8 mouse cellular contexts compared by ENCODE assay signal in the genomic region with DNA sequence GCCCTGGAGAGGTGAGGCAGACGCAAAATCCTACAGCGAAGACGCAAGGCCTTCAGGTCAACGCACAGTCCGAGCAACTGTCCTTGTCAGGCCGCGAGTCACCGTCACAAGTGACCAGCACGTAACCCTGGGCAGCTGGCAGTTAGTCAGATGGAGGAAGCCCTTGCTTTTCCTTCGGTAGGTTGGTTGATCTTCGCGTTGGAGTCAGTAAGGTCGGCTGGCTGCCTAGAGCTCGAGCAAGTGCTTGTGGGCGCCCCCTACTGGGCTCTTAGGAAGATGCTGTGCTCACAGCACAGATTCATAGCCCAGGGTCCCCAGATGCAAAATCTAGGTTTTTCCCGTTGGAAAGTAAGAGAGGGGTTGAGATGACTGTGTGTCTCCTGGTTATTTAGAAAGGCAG. TPM values are rescaled to one million over a fixed set of nuclear protein-coding genes. Genes with fewer than 3 reads are reported as not detected.
DNase-seq lines count a peak whose midpoint lies in the region; ATAC-seq and TF ChIP-seq lines count a peak whose summit lies in the region.

No protein-coding gene starts in this region.

- H3K36me3 ChIP-seq in forebrain, embryonic 16.5 days (ENCODE audit: control insufficient read depth, insufficient read depth): no peaks in the 10 kb centered on the region
- H3K36me3 ChIP-seq in hindbrain, embryonic 12.5 days: no peaks in the 10 kb centered on the region

- CTCF ChIA-PET in Patski (lab: Charles Lee): interaction anchor here (1.1 to 1.7 kb wide), 2 partner anchors 17 to 37 kb away, joined by 3 to 4 read pairs; no protein-coding TSS in a partner anchor

- peaks cover 11% of the 10 kb centered on the region for H3K27me3 ChIP-seq in Patski
- H3K27me3 ChIP-seq in forebrain, embryonic 16.5 days (replicated peaks; ENCODE audit: control insufficient read depth, insufficient read depth, low read length): no peaks in the 10 kb centered on the region
- peaks cover 23% of the 10 kb centered on the region for H3K27me3 ChIP-seq in hindbrain, embryonic 12.5 days

- H3K9ac ChIP-seq in forebrain, embryonic 16.5 days (replicated peaks; ENCODE audit: low read depth, low read length): no peak overlapping the region
- H3K9ac ChIP-seq in hindbrain, embryonic 12.5 days: no peak overlapping the region

- TF ChIP-seq CTCF in Patski (IDR thresholded peaks at IDR 0.05): peak; percentile 92

- H3K27ac ChIP-seq in forebrain, embryonic 16.5 days (ENCODE audit: low read length): no peak overlapping the region
- no peak overlapping the region for H3K27ac ChIP-seq in hindbrain, embryonic 12.5 days

- ATAC-seq in Patski: no peak
- peak; percentile 36; the same call in 1 of the 2 replicates for ATAC-seq in forebrain, embryonic 16.5 days
- no peak for ATAC-seq in hindbrain, embryonic 12.5 days (ENCODE audit: low FRiP score)

- H3K4me2 ChIP-seq in forebrain, embryonic 16.5 days (ENCODE audit: low read length): peak overlapping the region; percentile 35
- peak overlapping the region; percentile 44 for H3K4me2 ChIP-seq in hindbrain, embryonic 12.5 days (replicated peaks)

- 12% methylated on average over 16 of the region's 16 CpGs for WGBS in forebrain, embryonic 16.5 days
- WGBS in hindbrain, embryonic 12.5 days: 13% methylated on average over 16 of the region's 16 CpGs

- peaks cover 8% of the 10 kb centered on the region for H3K4me1 ChIP-seq in forebrain, embryonic 16.5 days (replicated peaks; ENCODE audit: control insufficient read depth, insufficient read depth, low read length)
- peaks cover 6% of the 10 kb centered on the region for H3K4me1 ChIP-seq in hindbrain, embryonic 12.5 days

- no peak for DNase-seq in Patski (ENCODE audit: low read depth, low spot score)
- DNase-seq in cerebellum, adult 18-20 months: peak; percentile 81 to 90
- peak; percentile 77 to 83 for DNase-seq in layer of hippocampus, postnatal 10 days (ENCODE audit: low spot score in 2 of 2)
- peak; percentile 59 for DNase-seq in lung, postnatal 25 days (ENCODE audit: low spot score)
- DNase-seq in retina, postnatal 1 day: peak; percentile 86
- peak; percentile 72 for DNase-seq in urinary bladder, postnatal 14 days (ENCODE audit: low spot score)

- H3K9me3 ChIP-seq in forebrain, embryonic 16.5 days (ENCODE audit: control insufficient read depth, low read length): no peaks in the 10 kb centered on the region
- no peaks in the 10 kb centered on the region for H3K9me3 ChIP-seq in hindbrain, embryonic 12.5 days (replicated peaks)

- in situ Hi-C loops in Patski (cut with MboI; ENCODE audit: low pct_unique_long_range_greater_than_20kb): no loop called here

- no peak overlapping the region for H3K4me3 ChIP-seq in forebrain, embryonic 16.5 days (replicated peaks; ENCODE audit: low read length)
- H3K4me3 ChIP-seq in hindbrain, embryonic 12.5 days: no peak overlapping the region

- POLR2A ChIA-PET in Patski (lab: Charles Lee): interaction anchor here (0.5 kb wide), 1 partner anchor 170 kb away, joined by 11 read pairs; no protein-coding TSS in a partner anchor

RNA-seq across cellular contexts. Expression of a gene that starts 17.2 kb away (rescaled TPM):
- 0.33 TPM for polyA plus RNA-seq in Patski (2021)
- 28.8 and 30.4 TPM in 2 replicates for polyA plus RNA-seq in forebrain, embryonic 16.5 days (2015; fragmentation: Nextera tagmentation; extraction: Ambion mirVana)
- polyA plus RNA-seq in hindbrain, embryonic 12.5 days (2016; fragmentation: Nextera tagmentation; extraction: Ambion mirVana): 11.9 and 13.2 TPM in 2 replicates
- total RNA-seq in layer of hippocampus, postnatal 10 days (2021): 10 to 100 TPM; 49.8 to 53.1 TPM

RNA-seq across cellular contexts. Expression of a gene that starts 24.1 kb away (rescaled TPM):
- polyA plus RNA-seq in Patski (2021): 1.2 TPM
- 0.25 TPM in 1 of 2 replicates, not detected in the other for polyA plus RNA-seq in forebrain, embryonic 16.5 days (2015; fragmentation: Nextera tagmentation; extraction: Ambion mirVana)
- polyA plus RNA-seq in hindbrain, embryonic 12.5 days (2016; fragmentation: Nextera tagmentation; extraction: Ambion mirVana): 5.1 and 6.0 TPM in 2 replicates
- under 1 TPM; 0.25 to 0.37 TPM for total RNA-seq in layer of hippocampus, postnatal 10 days (2021)

RNA-seq across cellular contexts. Expression of a gene that starts 53.8 kb away (rescaled TPM):
- 18.5 TPM for polyA plus RNA-seq in Patski (2021)
- polyA plus RNA-seq in forebrain, embryonic 16.5 days (2015; fragmentation: Nextera tagmentation; extraction: Ambion mirVana): 26.9 and 33.5 TPM in 2 replicates
- 33.4 and 37.7 TPM in 2 replicates for polyA plus RNA-seq in hindbrain, embryonic 12.5 days (2016; fragmentation: Nextera tagmentation; extraction: Ambion mirVana)
- total RNA-seq in layer of hippocampus, postnatal 10 days (2021): 10 to 100 TPM; 15.6 to 20.2 TPM

RNA-seq across cellular contexts. Expression of a gene that starts 53.9 kb away (rescaled TPM):
- polyA plus RNA-seq in Patski (2021): 77.7 TPM
- 60.0 and 62.6 TPM in 2 replicates for polyA plus RNA-seq in forebrain, embryonic 16.5 days (2015; fragmentation: Nextera tagmentation; extraction: Ambion mirVana)
- 61.4 and 62.2 TPM in 2 replicates for polyA plus RNA-seq in hindbrain, embryonic 12.5 days (2016; fragmentation: Nextera tagmentation; extraction: Ambion mirVana)
- 10 to 100 TPM; 59.3 to 61.0 TPM for total RNA-seq in layer of hippocampus, postnatal 10 days (2021)
